Mouse (Mus musculus) liver, embryonic 12.5 days (tissue): ENCODE measurements at regions not wholly inside any gene's neighbourhood (a gene's known extent, or its start where the extent isn't known, plus 50 kb on each side); places are given as distances from the start of the nearest gene placed in this dataset.

Experiments used
- ATAC-seq: fragments of 200-750 bp; cut with Nextera tagmentation; 2 replicates; pipeline ENCODE4 v1.8.0; 2017; ENCODE audit warnings: moderate number of reproducible peaks, mild to moderate bottlenecking, moderate library complexity
- H3K27ac ChIP-seq: fragments of 300-500 bp; sonication (generic); 2 replicates; pipeline ENCODE4 v1.5.1; 2016; ENCODE audit warnings: mild to moderate bottlenecking
- H3K27me3 ChIP-seq: fragments of 300-500 bp; sonication (generic); replicated peaks from 2 replicates; pipeline ENCODE4 v1.6.1; 2016; ENCODE audit warnings: mild to moderate bottlenecking, moderate library complexity
- H3K36me3 ChIP-seq: fragments of 300-500 bp; sonication (generic); 2 replicates; pipeline ENCODE4 v1.6.1; 2016; ENCODE audit warnings: mild to moderate bottlenecking, moderate library complexity
- H3K4me1 ChIP-seq: fragments of 300-500 bp; sonication (generic); 2 replicates; pipeline ENCODE4 v1.6.1; 2016
- H3K4me2 ChIP-seq: fragments of 300-500 bp; sonication (generic); 2 replicates; pipeline ENCODE4 v1.6.1; 2016; ENCODE audit warnings: mild to moderate bottlenecking, moderate library complexity
- H3K4me3 ChIP-seq: fragments of 300-500 bp; sonication (generic); 2 replicates; pipeline ENCODE4 v1.5.1; 2016; ENCODE audit warnings: mild to moderate bottlenecking, moderate library complexity
- H3K9ac ChIP-seq: fragments of 300-500 bp; sonication (generic); 2 replicates; pipeline ENCODE4 v1.6.1; 2016; ENCODE audit warnings: mild to moderate bottlenecking, moderate library complexity
- H3K9me3 ChIP-seq: fragments of 300-500 bp; sonication (generic); replicated peaks from 2 replicates; pipeline ENCODE4 v1.6.1; 2016; ENCODE audit warnings: mild to moderate bottlenecking, moderate library complexity
- WGBS: fragments of 180-500 bp; shearing (Covaris S2); methylation state at CpG from one replicate; pipeline ENCODE4 v1.1.7; 2016; ENCODE audit not compliant: insufficient replicate concordance; 5-methylcytosine and 5-hydroxymethylcytosine counted together

- no peak overlapping the region for H3K4me2 ChIP-seq
- H3K27ac ChIP-seq: no peak overlapping the region
- no peaks in the 10 kb centered on the region for H3K4me1 ChIP-seq
- no peaks in the 10 kb centered on the region for H3K9me3 ChIP-seq
- H3K36me3 ChIP-seq: no peaks in the 10 kb centered on the region
- WGBS: 75% methylated on average over 8 of the region's 8 CpGs
- ATAC-seq: no peak
- H3K4me3 ChIP-seq: no peak overlapping the region
- H3K27me3 ChIP-seq: no peaks in the 10 kb centered on the region
- H3K9ac ChIP-seq: no peak overlapping the region
These were observed 685.4 kb upstream of the Robo1 start for GRCm38 (mm10) chr16:71622664-71623063.

- Histone ChIP-seq H3K36me3 (no peaks in the 10 kb centered on the region), H3K27me3 (no peaks in the 10 kb centered on the region), H3K9ac (no peak overlapping the region), H3K27ac (no peak overlapping the region), H3K4me2 (no peak overlapping the region), H3K9me3 (no peaks in the 10 kb centered on the region), H3K4me1 (no peaks in the 10 kb centered on the region), H3K4me3 (no peak overlapping the region)
- no peak for ATAC-seq
- WGBS: 61% methylated on average over 2 of the region's 2 CpGs
These were observed 667.7 kb upstream of the Robo1 start for GRCm38 (mm10) chr16:71640361-71640760.

- no peaks in the 10 kb centered on the region for H3K9me3 ChIP-seq
- no peak overlapping the region for H3K4me2 ChIP-seq
- H3K4me3 ChIP-seq: no peak overlapping the region
- H3K27ac ChIP-seq: no peak overlapping the region
- H3K36me3 ChIP-seq: no peaks in the 10 kb centered on the region
- no peaks in the 10 kb centered on the region for H3K4me1 ChIP-seq
- no peak overlapping the region for H3K9ac ChIP-seq
- no peaks in the 10 kb centered on the region for H3K27me3 ChIP-seq
- ATAC-seq: no peak
- WGBS: 74% methylated on average over 6 of the region's 6 CpGs
These were observed 664.9 kb upstream of the Robo1 start for GRCm38 (mm10) chr16:71643223-71643622.

GRCm38 (mm10) chr16:71678075-71678701 is 629.9 kb upstream of the Robo1 start:
- Histone ChIP-seq H3K9ac (no peak overlapping the region), H3K27me3 (no peaks in the 10 kb centered on the region), H3K27ac (no peak overlapping the region), H3K36me3 (no peaks in the 10 kb centered on the region), H3K4me1 (no peaks in the 10 kb centered on the region), H3K4me2 (no peak overlapping the region), H3K4me3 (no peak overlapping the region), H3K9me3 (no peaks in the 10 kb centered on the region)
- ATAC-seq: no peak
- 25% methylated on average over 2 of the region's 2 CpGs for WGBS

GRCm38 (mm10) chr16:71693464-71693863 is 614.6 kb upstream of the Robo1 start:
- H3K4me3 ChIP-seq: no peak overlapping the region
- ATAC-seq: no peak
- no peaks in the 10 kb centered on the region for H3K36me3 ChIP-seq
- no peak overlapping the region for H3K27ac ChIP-seq
- WGBS: 67% methylated on average over 4 of the region's 4 CpGs
- no peaks in the 10 kb centered on the region for H3K27me3 ChIP-seq
- no peak overlapping the region for H3K4me2 ChIP-seq
- H3K9me3 ChIP-seq: no peaks in the 10 kb centered on the region
- no peaks in the 10 kb centered on the region for H3K4me1 ChIP-seq
- H3K9ac ChIP-seq: no peak overlapping the region

- Histone ChIP-seq H3K36me3 (no peaks in the 10 kb centered on the region), H3K4me1 (no peaks in the 10 kb centered on the region), H3K4me3 (no peak overlapping the region), H3K27ac (no peak overlapping the region), H3K9me3 (no peaks in the 10 kb centered on the region), H3K4me2 (no peak overlapping the region), H3K27me3 (no peaks in the 10 kb centered on the region), H3K9ac (no peak overlapping the region)
- ATAC-seq: no peak
These were observed 602.3 kb upstream of the Robo1 start for GRCm38 (mm10) chr16:71705846-71706245.

- no peak overlapping the region for H3K4me3 ChIP-seq
- no peak overlapping the region for H3K27ac ChIP-seq
- no peaks in the 10 kb centered on the region for H3K36me3 ChIP-seq
- H3K9me3 ChIP-seq: no peaks in the 10 kb centered on the region
- no peak overlapping the region for H3K4me2 ChIP-seq
- no peaks in the 10 kb centered on the region for H3K27me3 ChIP-seq
- ATAC-seq: no peak
- 69% methylated on average over 3 of the region's 3 CpGs for WGBS
- no peaks in the 10 kb centered on the region for H3K4me1 ChIP-seq
- H3K9ac ChIP-seq: no peak overlapping the region
These were observed 598.4 kb upstream of the Robo1 start for GRCm38 (mm10) chr16:71709684-71710083.

GRCm38 (mm10) chr16:71711879-71712278 is 596.2 kb upstream of the Robo1 start:
- Histone ChIP-seq H3K27ac (no peak overlapping the region), H3K4me1 (no peaks in the 10 kb centered on the region), H3K27me3 (no peaks in the 10 kb centered on the region), H3K4me3 (no peak overlapping the region), H3K36me3 (no peaks in the 10 kb centered on the region), H3K9me3 (no peaks in the 10 kb centered on the region), H3K4me2 (no peak overlapping the region), H3K9ac (no peak overlapping the region)
- 62% methylated on average over 2 of the region's 2 CpGs for WGBS
- no peak for ATAC-seq

GRCm38 (mm10) chr16:71717207-71717606 is 590.9 kb upstream of the Robo1 start:
- no peaks in the 10 kb centered on the region for H3K9me3 ChIP-seq
- no peak overlapping the region for H3K9ac ChIP-seq
- no peak overlapping the region for H3K4me2 ChIP-seq
- H3K4me3 ChIP-seq: no peak overlapping the region
- WGBS: 55% methylated on average over 3 of the region's 3 CpGs
- ATAC-seq: no peak
- no peaks in the 10 kb centered on the region for H3K27me3 ChIP-seq
- H3K27ac ChIP-seq: no peak overlapping the region
- H3K36me3 ChIP-seq: no peaks in the 10 kb centered on the region
- H3K4me1 ChIP-seq: no peaks in the 10 kb centered on the region

GRCm38 (mm10) chr16:71724898-71725297 is 583.2 kb upstream of the Robo1 start:
- no peak overlapping the region for H3K4me3 ChIP-seq
- H3K9me3 ChIP-seq: no peaks in the 10 kb centered on the region
- no peaks in the 10 kb centered on the region for H3K36me3 ChIP-seq
- no peaks in the 10 kb centered on the region for H3K27me3 ChIP-seq
- no peak for ATAC-seq
- no peaks in the 10 kb centered on the region for H3K4me1 ChIP-seq
- WGBS: 60% methylated on average over 2 of the region's 2 CpGs
- no peak overlapping the region for H3K4me2 ChIP-seq
- H3K9ac ChIP-seq: no peak overlapping the region
- no peak overlapping the region for H3K27ac ChIP-seq

- Histone ChIP-seq H3K27ac (no peak overlapping the region), H3K4me3 (no peak overlapping the region), H3K4me2 (no peak overlapping the region), H3K9me3 (no peaks in the 10 kb centered on the region), H3K27me3 (no peaks in the 10 kb centered on the region), H3K4me1 (no peaks in the 10 kb centered on the region), H3K9ac (no peak overlapping the region), H3K36me3 (no peaks in the 10 kb centered on the region)
- ATAC-seq: no peak
- WGBS: 70% methylated on average over 2 of the region's 2 CpGs
These were observed 570.2 kb upstream of the Robo1 start for GRCm38 (mm10) chr16:71737941-71738340.

GRCm38 (mm10) chr16:71739104-71739503 is 569.0 kb upstream of the Robo1 start:
- Histone ChIP-seq H3K27ac (no peak overlapping the region), H3K36me3 (no peaks in the 10 kb centered on the region), H3K4me2 (no peak overlapping the region), H3K9me3 (no peaks in the 10 kb centered on the region), H3K4me3 (no peak overlapping the region), H3K27me3 (no peaks in the 10 kb centered on the region), H3K9ac (no peak overlapping the region), H3K4me1 (no peaks in the 10 kb centered on the region)
- no peak for ATAC-seq
- WGBS: 69% methylated on average over 5 of the region's 5 CpGs

GRCm38 (mm10) chr16:71780945-71781344 is 527.2 kb upstream of the Robo1 start:
- no peaks in the 10 kb centered on the region for H3K36me3 ChIP-seq
- no peak for ATAC-seq
- no peaks in the 10 kb centered on the region for H3K27me3 ChIP-seq
- no peak overlapping the region for H3K4me2 ChIP-seq
- H3K4me1 ChIP-seq: no peaks in the 10 kb centered on the region
- no peak overlapping the region for H3K9ac ChIP-seq
- no peak overlapping the region for H3K27ac ChIP-seq
- H3K4me3 ChIP-seq: no peak overlapping the region
- H3K9me3 ChIP-seq: no peaks in the 10 kb centered on the region
